Comparison of ENCODE assay signal across 26 mouse cellular contexts in the genomic region with DNA sequence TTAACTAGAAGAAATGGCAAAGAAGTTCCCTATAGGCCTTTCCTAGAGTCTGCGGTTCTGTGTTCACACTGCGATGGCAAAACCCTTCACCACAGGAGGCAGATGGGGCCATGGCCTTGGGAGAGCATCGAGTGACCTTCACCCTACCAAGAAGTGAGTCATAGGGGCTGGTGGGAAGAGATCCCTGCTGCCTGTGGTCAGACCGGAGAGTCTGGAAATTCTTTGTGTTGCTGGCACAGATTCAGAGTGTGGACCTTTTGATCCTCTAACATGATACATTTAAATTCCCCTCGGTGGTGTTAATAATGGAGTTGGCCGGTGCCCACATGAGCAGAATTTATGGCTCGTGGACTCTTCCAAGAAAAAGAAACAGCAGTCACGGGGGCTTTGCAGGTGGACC. TPM values are rescaled to one million over a fixed set of nuclear protein-coding genes. Genes with fewer than 3 reads are reported as not detected.
DNase-seq lines count a peak whose midpoint lies in the region; ATAC-seq lines count a peak whose summit lies in the region.
"Had no signal": no experiment of that assay in that cellular context is flagged by ENCODE, and none has a peak within 500 bp of the region (broad histone marks: within the 10 kb centered on the region; RNA-seq: fewer than 3 reads in every experiment).

No protein-coding gene starts in this region.

- no peaks in the 10 kb centered on the region for H3K9me3 ChIP-seq in limb, embryonic 12.5 days
- H3K9me3 ChIP-seq in limb, embryonic 10.5 days (replicated peaks): no peaks in the 10 kb centered on the region
- H3K9me3 ChIP-seq in heart, embryonic 10.5 days: no peaks in the 10 kb centered on the region
- H3K9me3 ChIP-seq: embryonic facial prominence, embryonic 12.5 days; forebrain, embryonic 12.5 days; heart, embryonic 13.5 days; hindbrain, embryonic 15.5 days had no signal

- no peak overlapping the region for H3K9ac ChIP-seq in limb, embryonic 12.5 days (replicated peaks)
- H3K9ac ChIP-seq: embryonic facial prominence, embryonic 12.5 days; forebrain, embryonic 12.5 days; forebrain, postnatal 0 days; heart, embryonic 13.5 days; hindbrain, embryonic 15.5 days had no signal

- WGBS in limb, embryonic 12.5 days: 75% methylated on average over 8 of the region's 8 CpGs
- 94% methylated on average over 8 of the region's 8 CpGs for WGBS in limb, embryonic 10.5 days
- 86% methylated on average over 8 of the region's 8 CpGs for WGBS in heart, embryonic 10.5 days

- no peak overlapping the region for H3K4me3 ChIP-seq in limb, embryonic 12.5 days (replicated peaks)
- H3K4me3 ChIP-seq in limb, embryonic 10.5 days: no peak overlapping the region
- no peak overlapping the region for H3K4me3 ChIP-seq in heart, embryonic 10.5 days
- H3K4me3 ChIP-seq: embryonic facial prominence, embryonic 12.5 days; forebrain, embryonic 12.5 days; gastrocnemius, adult 2 months; heart, embryonic 13.5 days; hindbrain, embryonic 15.5 days had no signal

- H3K4me1 ChIP-seq in limb, embryonic 12.5 days (replicated peaks): peaks cover 48% of the 10 kb centered on the region
- H3K4me1 ChIP-seq in limb, embryonic 10.5 days: peaks cover 40% of the 10 kb centered on the region
- peaks cover 18% of the 10 kb centered on the region for H3K4me1 ChIP-seq in heart, embryonic 10.5 days
- H3K4me1 ChIP-seq: hindbrain, embryonic 15.5 days had no signal

- no peaks in the 10 kb centered on the region for H3K27me3 ChIP-seq in limb, embryonic 12.5 days
- H3K27me3 ChIP-seq in limb, embryonic 10.5 days (ENCODE audit: low read depth, poor library complexity, severe bottlenecking): no peaks in the 10 kb centered on the region
- no peaks in the 10 kb centered on the region for H3K27me3 ChIP-seq in heart, embryonic 10.5 days (ENCODE audit: insufficient read depth, poor library complexity, severe bottlenecking)
- H3K27me3 ChIP-seq: embryonic facial prominence, embryonic 12.5 days; forebrain, embryonic 12.5 days; heart, embryonic 13.5 days; hindbrain, embryonic 15.5 days had no signal

- no peak for ATAC-seq in limb, embryonic 12.5 days (ENCODE audit: insufficient number of reproducible peaks, insufficient read depth, low FRiP score, low TSS enrichment, low read depth)
- ATAC-seq: forebrain, postnatal 0 days; inflammation-experienced regulatory T-cells, adult 6 months; intestine, postnatal 0 days had no signal

- H3K27ac ChIP-seq in limb, embryonic 12.5 days: peak overlapping the region; percentile 47; the same call in 1 of the 2 replicates
- no peak overlapping the region for H3K27ac ChIP-seq in limb, embryonic 10.5 days
- H3K27ac ChIP-seq in heart, embryonic 10.5 days: no peak overlapping the region
- H3K27ac ChIP-seq: embryonic facial prominence, embryonic 12.5 days; forebrain, embryonic 12.5 days; gastrocnemius, adult 2 months; heart, embryonic 13.5 days; hindbrain, embryonic 15.5 days had no signal

- no peak overlapping the region for H3K4me2 ChIP-seq in limb, embryonic 12.5 days
- H3K4me2 ChIP-seq: embryonic facial prominence, embryonic 12.5 days; forebrain, embryonic 12.5 days; heart, embryonic 13.5 days; hindbrain, embryonic 15.5 days had no signal

- peak; percentile 56 to 67 for DNase-seq in adrenal gland, adult (ENCODE audit: inconsistent age in 2 of 2, low spot score in 1 of 2)
- no peak for DNase-seq in adrenal gland, adult 18-20 months (ENCODE audit: low spot score in 2 of 2)
- no peak for DNase-seq in limb, embryonic 10.5 days (ENCODE audit: low spot score)
- DNase-seq in 3T3-L1 (ENCODE audit: low read depth, low spot score): peak; percentile 32
- peak; percentile 23 for DNase-seq in adrenal gland, postnatal 14 days
- DNase-seq in frontal cortex, postnatal 14 days (ENCODE audit: low spot score in 2 of 2): no peak
- DNase-seq in heart, embryonic 10.5 days (ENCODE audit: low spot score): no peak
- DNase-seq: cerebellum, adult 11 months; cerebellum, adult 8-10 months; cerebellum, postnatal 14 days; embryo, embryonic 11 days; forebrain, postnatal 0 days; gastrocnemius, adult 2 months; gastrocnemius, postnatal 25 days; heart, postnatal 36 days had no signal

- H3K36me3 ChIP-seq in limb, embryonic 12.5 days: peaks cover 6% of the 10 kb centered on the region; the same call in 1 of the 2 replicates
- peaks cover 6% of the 10 kb centered on the region; the same call in 1 of the 2 replicates for H3K36me3 ChIP-seq in limb, embryonic 10.5 days
- H3K36me3 ChIP-seq in heart, embryonic 10.5 days: no peaks in the 10 kb centered on the region
- H3K36me3 ChIP-seq: forebrain, embryonic 12.5 days; heart, embryonic 13.5 days; hindbrain, embryonic 15.5 days had no signal

RNA-seq across cellular contexts. Expression of a gene that starts 49.5 kb away (rescaled TPM):
- 1 to 10 TPM; 1.5 to 1.7 TPM for total RNA-seq in adrenal gland, adult 18-20 months (2021)
- polyA plus RNA-seq in limb, embryonic 12.5 days (2016; fragmentation: Nextera tagmentation; extraction: Ambion mirVana): 27.6 and 29.5 TPM in 2 replicates
- 13.7 and 22.9 TPM in 2 replicates for polyA plus RNA-seq in limb, embryonic 10.5 days (2016; fragmentation: Nextera tagmentation; extraction: Ambion mirVana)
- 2.1 and 3.7 TPM in 2 replicates for total RNA-seq in adrenal gland, postnatal 14 days (2021)
- polyA plus RNA-seq in heart, embryonic 10.5 days (2016; fragmentation: Nextera tagmentation; extraction: Ambion mirVana): 11.0 and 12.8 TPM in 2 replicates
- total RNA-seq: common myeloid progenitor, adult 5-6 weeks; granulocyte monocyte progenitor cell, adult 5-6 weeks; MEL had no signal
- polyA plus RNA-seq: C2C12; inflammation-experienced regulatory T-cells, adult 6 months had no signal

Comparison
In these comparisons a context has a peak if more than half of its experiments do, and no peak if none do; other contexts are left out.
1. DNase-seq: peak in adrenal gland, adult (2 of 2), 3T3-L1 (single experiment) and adrenal gland, postnatal 14 days (single experiment); none in adrenal gland, adult 18-20 months (0 of 2), limb, embryonic 10.5 days (single experiment), frontal cortex, postnatal 14 days (0 of 2) and heart, embryonic 10.5 days (single experiment).